Mouse (Mus musculus): ENCODE data around the gene Tnfrsf11a.

DNA sequence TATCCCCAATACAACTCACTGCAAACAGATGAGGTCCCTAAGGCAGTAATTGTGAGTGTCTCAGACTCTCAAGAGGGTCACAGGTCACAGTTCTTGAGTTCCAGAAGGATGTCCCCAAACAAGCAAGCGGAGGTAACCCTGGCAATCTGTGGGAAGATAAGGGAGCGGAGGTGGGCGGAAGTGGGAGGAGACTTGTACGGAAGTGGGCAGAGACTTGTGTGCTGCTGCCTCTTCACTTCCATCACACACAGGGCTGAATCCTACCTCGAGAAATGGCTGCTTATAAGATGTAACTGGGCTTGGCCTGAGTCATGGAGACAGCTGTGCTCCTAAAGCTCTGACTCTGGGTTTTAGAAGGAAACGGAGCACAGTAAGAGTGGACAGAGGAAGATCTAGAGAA lies 22.4 kb downstream of the Tnfrsf11a start:
- TF ChIP-seq CTCF (IDR thresholded peaks at IDR 0.05; ENCODE audit: low read depth) (no peak), EP300 (optimal IDR thresholded peaks at IDR 0.05) (no peak)

Data from stomach, postnatal 0 days (tissue).